Mouse (Mus musculus): ENCODE results near the gene Tyro3.

Tyro3 gene

DNA sequence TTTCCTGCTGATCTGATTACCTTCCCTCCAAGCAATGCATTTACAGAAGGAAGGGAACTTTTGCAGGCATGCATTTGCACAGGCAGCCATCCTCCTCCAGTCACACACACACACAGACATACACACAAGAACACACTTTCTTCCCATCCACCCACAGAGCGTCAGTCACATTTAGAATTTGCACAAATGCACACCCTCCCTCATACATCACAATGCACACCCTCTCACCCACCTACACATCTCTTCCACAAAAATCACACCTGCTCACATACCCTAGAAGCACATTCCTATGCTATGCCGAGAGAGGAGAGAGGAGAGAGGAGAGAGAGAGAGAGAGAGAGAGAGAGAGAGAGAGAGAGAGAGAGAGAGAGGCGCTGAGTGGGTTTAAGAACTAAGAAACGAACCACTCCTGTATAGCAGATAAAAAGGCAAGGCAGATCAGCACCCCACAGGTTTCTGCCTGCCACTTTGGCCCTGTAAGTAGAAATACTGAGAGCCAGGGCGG, at the start of gene Tyro3:
Gene Tyro3, plus strand, starts transcription at position 455 of the 505 bp plus-strand sequence.
- DNase-seq = no peak

GRCm38 (mm10) chr2:119749260-119749659, 48.3 kb upstream of the Tyro3 start:
- DNase-seq = no peak

DNA sequence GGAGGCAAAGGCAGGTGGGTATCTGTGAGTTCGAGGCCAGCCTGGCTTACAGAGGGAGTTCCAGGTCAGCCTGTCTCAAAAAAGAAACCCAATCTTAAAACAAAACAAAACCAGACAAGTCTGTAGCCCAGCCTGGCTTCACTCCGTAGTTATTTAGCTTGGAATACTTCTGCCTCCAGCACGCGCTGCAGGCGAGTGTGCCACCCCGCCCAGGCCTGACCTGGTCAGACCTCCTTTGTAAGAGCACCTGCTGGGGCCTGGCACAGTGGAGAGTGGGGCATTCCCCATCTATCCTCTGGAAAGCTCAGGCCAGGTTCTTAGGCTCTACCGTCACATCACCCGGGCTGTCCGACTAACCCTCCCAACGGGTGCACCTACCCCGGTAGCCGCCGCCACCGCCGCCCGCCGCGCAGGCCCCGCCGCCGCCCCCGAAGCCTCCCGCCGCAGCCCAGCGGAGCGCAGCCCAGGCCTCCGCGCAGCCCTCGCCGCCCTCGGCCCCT, 39.9 kb upstream of the Tyro3 start:
- DNase-seq = no peak

DNA sequence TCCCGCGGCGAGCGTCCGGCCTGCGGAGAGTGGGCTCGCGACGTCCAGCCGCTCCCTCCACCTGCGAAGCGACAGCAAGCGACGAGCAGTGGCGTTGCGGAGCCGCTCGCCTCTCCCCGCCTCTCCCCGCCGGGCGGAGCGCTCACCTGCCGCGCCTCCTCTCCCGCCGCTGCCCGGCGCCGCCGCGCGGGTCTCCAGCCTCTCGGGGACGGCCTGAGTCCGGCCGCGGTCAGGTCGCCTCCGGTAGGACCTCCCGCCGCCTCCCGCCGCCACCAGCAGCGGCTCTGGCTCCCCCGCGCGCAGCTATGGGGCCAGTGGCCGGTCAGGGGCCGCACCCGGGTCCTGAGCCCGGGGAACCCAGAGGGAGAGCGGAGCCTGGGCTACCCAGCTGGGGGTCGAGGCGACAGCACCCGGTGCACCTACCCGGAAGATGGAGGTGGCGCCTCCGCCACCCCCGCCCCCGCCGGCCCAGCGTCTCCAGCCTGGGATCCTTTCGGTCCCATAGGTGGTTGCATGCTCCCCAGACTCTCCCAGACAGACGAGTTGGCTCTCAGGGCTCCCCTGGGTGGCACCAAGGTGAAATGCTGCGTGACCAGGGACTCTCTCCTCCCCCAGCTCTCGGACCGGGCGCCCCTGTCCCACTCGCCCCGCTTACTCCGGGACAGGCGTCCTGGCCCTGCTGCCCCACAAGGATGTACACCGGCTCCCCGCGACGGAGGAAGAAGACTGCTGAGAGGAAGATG, 39.3 kb upstream of the Tyro3 start:
- peak; percentile 34 for DNase-seq

DNA sequence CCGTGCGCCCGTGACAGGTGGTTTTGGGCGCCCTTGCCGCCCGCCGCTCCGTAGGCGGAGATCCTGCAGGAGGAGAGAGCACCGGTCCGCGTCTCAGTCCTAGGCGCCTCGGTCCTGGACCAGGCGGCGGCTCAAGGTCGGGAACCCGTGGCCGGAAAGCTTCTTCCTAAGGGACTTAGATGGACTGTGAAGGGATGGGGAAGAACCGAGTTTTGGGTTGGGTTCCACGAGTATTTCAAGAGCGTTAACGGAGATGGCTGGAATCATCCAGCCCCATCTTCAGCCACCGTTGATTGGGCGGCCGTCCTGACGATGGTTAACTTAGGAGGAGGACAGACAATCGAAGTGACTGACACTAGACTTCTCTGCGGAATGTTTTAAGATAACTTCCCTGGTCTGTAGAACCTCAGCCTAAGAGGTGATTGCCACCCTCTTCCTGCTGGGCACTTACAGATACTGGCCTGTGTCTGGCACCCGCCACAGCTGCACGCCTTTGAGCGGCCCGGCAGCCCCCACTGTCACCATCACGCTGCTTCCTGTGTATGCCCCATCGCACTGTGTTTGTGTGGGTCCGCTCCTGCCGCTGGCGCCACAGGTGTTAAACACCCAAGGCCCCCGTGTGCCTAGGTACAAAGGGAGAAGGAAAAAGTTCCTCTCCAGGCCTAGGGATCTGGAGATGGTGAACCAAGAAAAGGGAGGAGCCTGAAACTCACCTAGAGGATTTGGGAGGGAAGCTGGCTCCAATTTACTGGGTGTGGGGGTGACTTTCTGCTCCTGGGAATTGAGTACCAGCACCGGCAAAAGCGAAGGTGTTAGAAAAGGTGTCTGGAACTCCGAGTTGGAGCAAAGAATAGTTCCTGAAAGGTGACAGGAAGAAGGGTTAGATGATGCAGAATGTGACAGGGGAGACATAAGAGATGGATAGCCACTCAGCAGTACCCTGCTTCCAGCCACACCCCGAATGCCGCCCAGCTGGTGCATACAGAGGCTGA, 38.4 kb upstream of the Tyro3 start:
- DNase-seq = peak; percentile 11

- no peak for DNase-seq
Observed at GRCm38 (mm10) chr2:119760251-119760650, 37.3 kb upstream of the Tyro3 start, which contains the start of gene Ltk. Gene Ltk, minus strand, starts transcription at chr2:119760431.

GRCm38 (mm10) chr2:119762276-119762675, 35.3 kb upstream of the Tyro3 start:
- DNase-seq = no peak

DNA sequence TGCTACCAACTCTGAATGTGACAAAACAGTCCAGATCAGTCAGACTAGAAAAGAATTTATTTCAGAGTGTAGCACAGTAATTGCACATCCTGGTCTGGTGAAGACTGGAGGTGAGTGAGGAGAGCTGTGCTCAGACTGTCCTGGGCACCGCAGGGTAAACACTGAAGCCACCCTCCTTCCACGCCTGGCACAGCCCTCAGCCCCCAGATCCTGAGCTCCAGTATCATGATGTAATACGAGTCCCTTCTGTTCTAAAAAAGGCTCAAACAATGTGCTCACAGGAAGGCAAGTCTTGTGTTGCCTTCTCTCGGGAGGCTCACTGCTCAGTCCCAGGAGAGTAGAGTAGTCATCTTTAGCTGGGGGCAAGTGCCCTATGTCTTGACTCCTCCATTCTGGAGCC, 33.6 kb upstream of the Tyro3 start:
- no peak for DNase-seq

DNA sequence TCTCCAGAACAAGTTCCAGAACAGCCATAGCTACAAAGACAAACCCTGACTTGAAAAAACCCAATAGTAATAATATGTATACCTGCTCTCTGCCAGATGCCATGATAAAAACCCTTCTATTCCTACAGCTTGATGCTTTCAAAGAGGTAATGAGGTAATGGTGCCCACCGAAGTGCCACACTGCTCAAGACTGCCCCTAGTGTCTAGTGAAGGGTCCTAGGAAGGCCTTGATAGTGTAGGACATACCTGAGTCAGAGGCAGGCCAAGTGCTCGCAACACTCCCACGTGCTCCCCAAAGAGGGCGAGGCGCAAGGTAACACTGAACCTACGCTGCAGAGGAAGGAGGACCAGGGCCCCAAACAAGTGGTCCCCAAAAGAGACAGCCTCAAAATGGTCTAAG, 30.3 kb upstream of the Tyro3 start:
- DNase-seq = no peak

GRCm38 (mm10) chr2:119787206-119787883, 10.2 kb upstream of the Tyro3 start, which contains the start of gene Rpap1:
Gene Rpap1, minus strand, starts transcription at chr2:119787537.
- DNase-seq = peak; percentile 84

- no peak for DNase-seq
Observed at GRCm38 (mm10) chr2:119789996-119790395, 7.5 kb upstream of the Tyro3 start.

- peak; percentile 83 for DNase-seq
Observed at GRCm38 (mm10) chr2:119798246-119798927, 854 bp downstream of the Tyro3 start.

DNA sequence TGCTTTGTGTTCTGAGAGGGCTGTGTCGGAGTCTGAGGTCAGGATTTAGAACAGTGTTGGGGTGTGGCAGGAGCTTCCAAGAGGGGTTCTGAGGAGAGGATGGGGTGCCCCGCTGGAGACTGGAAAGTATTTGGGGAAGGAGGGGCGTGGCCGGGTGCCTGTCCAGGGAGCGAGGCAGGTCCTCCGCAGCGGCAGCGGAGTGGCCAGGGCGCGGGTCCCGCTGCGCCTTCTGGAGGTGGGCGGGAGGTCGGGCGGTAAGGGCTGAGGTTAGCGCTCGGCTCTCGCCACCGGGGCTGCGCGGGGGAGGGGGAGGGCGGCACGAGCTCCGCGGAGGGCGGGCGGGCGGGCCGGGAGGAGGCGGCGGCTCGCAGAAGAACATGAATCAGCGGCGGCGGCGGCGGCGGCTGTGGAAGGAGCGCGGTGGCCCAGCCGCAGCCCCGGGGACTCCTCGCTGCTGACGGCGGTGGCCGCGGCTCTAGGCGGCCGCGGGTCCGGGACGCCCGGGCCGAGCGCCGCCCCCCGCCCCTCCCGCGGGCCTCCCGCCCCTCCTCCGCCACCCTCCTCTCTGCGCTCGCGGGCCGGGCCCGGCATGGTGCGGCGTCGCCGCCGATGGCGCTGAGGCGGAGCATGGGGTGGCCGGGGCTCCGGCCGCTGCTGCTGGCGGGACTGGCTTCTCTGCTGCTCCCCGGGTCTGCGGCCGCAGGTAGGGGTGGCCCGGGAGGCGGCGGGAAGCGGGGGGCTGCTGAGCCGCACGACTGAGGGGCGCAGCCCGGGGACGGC, 1.8 kb downstream of the Tyro3 start:
- peak; percentile 50 for DNase-seq

DNA sequence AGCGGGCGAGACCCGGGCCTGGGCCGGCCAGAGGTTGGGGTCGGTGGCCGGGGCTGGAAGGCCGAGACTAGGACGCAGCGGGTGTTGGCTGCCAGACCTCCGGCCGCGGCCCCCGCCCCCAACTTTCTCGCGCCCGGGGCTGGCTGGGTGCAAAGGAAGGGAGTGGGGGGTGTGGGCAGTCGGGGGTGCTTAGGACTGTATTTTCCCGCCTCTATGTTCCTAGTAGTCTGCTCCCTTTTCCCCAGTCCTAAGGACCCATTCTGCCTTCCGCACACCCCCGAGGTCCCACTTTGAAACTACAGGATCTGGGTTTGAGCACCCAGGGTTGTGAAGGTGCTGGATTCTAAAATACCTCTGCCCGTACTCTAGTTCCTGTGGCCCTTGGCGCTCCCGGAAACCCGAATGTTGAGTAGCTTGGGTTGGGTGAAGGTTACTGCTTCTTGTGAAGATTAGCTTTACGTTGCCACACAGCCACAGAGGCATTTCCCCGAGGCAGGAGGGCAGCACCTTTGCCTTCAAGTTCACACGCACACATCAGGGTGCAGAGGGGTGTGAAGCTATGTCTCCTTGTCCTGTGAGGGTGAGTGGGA, 2.5 kb downstream of the Tyro3 start:
- no peak for DNase-seq

- DNase-seq = no peak
Observed at GRCm38 (mm10) chr2:119800876-119801846, 3.6 kb downstream of the Tyro3 start.

GRCm38 (mm10) chr2:119802767-119803617, 5.5 kb downstream of the Tyro3 start:
- no peak for DNase-seq

- DNase-seq = no peak
Observed at GRCm38 (mm10) chr2:119803618-119804274, 6.2 kb downstream of the Tyro3 start.

- DNase-seq = no peak
Observed at GRCm38 (mm10) chr2:119804275-119804628, 6.7 kb downstream of the Tyro3 start.
